Mouse (Mus musculus): ENCODE measurements at regions not wholly inside any gene's neighbourhood (a gene's known extent, or its start where the extent isn't known, plus 50 kb on each side); places are given as distances from the start of the nearest gene placed in this dataset.

- ATAC-seq (ENCODE audit: low TSS enrichment): peak; percentile 60
Measured at GRCm38 (mm10) chr1:154995778-154996390, 103.6 kb downstream of the Ier5 start.

- no peak for ATAC-seq (ENCODE audit: low TSS enrichment)
Measured at GRCm38 (mm10) chr1:154993927-154994856, 105.2 kb downstream of the Ier5 start.

- ATAC-seq (ENCODE audit: low TSS enrichment): no peak
Measured at GRCm38 (mm10) chr1:154983325-154983724, 99.0 kb upstream of the Cacna1e start.

- ATAC-seq (ENCODE audit: low TSS enrichment): no peak
Measured at GRCm38 (mm10) chr1:154982836-154983235, 98.5 kb upstream of the Cacna1e start.

DNA sequence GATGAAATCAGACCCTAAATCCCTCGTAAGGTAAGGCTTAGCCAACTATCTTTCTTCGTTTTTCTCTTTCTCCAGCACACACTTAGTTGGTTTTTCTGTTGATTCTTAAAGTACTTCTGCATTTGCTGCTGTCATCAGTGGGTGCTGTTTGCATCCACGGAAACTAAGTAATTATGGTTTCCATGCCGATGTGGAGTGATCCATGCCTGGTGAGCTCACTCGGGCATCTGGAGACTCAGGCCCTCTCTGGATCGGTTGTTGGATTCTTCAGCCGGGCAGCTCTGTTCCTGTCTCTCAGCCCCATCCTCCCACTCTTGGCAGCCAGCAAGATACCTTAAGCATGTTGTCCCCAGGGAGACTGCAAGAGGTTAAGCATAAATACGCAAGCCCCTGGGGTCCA, 97.4 kb upstream of the Cacna1e start:
- no peak for ATAC-seq (ENCODE audit: low TSS enrichment)

GRCm38 (mm10) chr1:154975732-154976131, 91.4 kb upstream of the Cacna1e start:
- no peak for ATAC-seq (ENCODE audit: low TSS enrichment)

DNA sequence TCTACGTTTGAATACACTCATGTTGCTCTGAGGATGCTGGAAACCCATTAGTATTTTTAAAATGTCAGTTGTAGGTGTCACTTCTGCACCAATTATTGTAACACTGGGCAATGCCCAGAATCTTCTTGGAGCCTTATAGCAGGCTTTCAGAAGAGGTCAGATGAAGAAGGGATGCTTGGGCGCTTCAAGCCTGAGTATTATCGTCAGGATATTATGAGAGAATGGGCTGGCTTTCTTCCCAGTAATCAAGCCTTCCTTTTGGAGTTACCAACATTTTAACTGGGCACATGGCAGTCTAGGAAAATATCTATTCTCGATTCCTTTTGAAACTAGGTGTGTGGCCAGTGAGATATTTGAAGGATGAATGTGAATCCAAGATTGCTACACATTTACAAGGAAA, 77.0 kb upstream of the Cacna1e start:
- no peak for ATAC-seq (ENCODE audit: low TSS enrichment)

DNA sequence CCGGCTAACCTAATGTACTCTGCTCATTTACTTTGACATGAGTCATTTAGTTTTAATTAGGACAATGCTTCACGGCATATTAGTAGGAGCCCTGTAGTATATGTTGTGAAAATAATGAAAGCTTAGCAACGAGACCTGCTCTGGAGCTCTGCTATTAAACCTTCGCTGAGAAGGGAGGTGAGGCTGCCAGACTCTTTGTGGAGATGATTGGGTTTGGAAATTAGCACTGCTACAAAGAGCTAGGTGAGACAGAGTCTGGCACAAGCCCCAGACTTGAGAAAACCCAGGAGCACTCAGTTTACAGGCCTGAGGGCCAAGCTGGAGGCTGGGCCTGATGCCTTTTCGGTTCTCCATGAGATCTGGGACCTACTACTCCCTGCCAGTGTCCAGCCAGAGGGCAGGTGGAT, 72.3 kb upstream of the Cacna1e start:
- no peak for ATAC-seq (ENCODE audit: low TSS enrichment)

GRCm38 (mm10) chr1:154952679-154953078, 68.4 kb upstream of the Cacna1e start:
- ATAC-seq (ENCODE audit: low TSS enrichment): no peak
